Mouse (Mus musculus) hindbrain, embryonic 14.5 days (tissue): ENCODE results near the gene Dennd1a. TPM values are rescaled to one million over a fixed set of nuclear protein-coding genes. Genes with fewer than 3 reads are reported as not detected.
A peak's percentile ranks its signal among the peaks of the same experiment; 100 is the strongest.

Experiments used
- ATAC-seq: fragments of 200-750 bp; cut with Nextera tagmentation; 2 replicates; pipeline ENCODE4 v1.8.0; 2017; ENCODE audit warnings: moderate number of reproducible peaks, mild to moderate bottlenecking, moderate TSS enrichment, moderate library complexity; ENCODE audit not compliant: low FRiP score
- DNase-seq: peaks from one replicate; pipeline ENCODE4 v3.0.0-alpha.2; 2015; ENCODE audit warnings: low spot score
- H3K27ac ChIP-seq: fragments of 300-500 bp; sonication (generic); 2 replicates; pipeline ENCODE4 v1.5.1; 2014; ENCODE audit warnings: mild to moderate bottlenecking, moderate library complexity
- H3K27me3 ChIP-seq: fragments of 300-500 bp; sonication (generic); 2 replicates; pipeline ENCODE4 v1.6.1; 2014; ENCODE audit warnings: mild to moderate bottlenecking, low read length, mixed read lengths; ENCODE audit not compliant: control insufficient read depth, insufficient read depth
- H3K36me3 ChIP-seq: fragments of 300-500 bp; sonication (generic); replicated peaks from 2 replicates; pipeline ENCODE4 v1.6.1; 2014; ENCODE audit not compliant: control insufficient read depth, insufficient read depth
- H3K4me1 ChIP-seq: fragments of 300-500 bp; sonication (generic); replicated peaks from 2 replicates; pipeline ENCODE4 v1.6.1; 2014; ENCODE audit warnings: antibody characterized with exemption, low read length, mixed read lengths; ENCODE audit not compliant: control insufficient read depth, insufficient read depth
- H3K4me2 ChIP-seq: fragments of 300-500 bp; sonication (generic); replicated peaks from 2 replicates; pipeline ENCODE4 v1.6.1; 2014; ENCODE audit warnings: mild to moderate bottlenecking, moderate library complexity
- H3K4me3 ChIP-seq: fragments of 300-500 bp; sonication (generic); replicated peaks from 2 replicates; pipeline ENCODE4 v1.5.1; 2014; ENCODE audit warnings: mild to moderate bottlenecking, low read length
- H3K9ac ChIP-seq: fragments of 300-500 bp; sonication (generic); 2 replicates; pipeline ENCODE4 v1.6.1; 2014
- H3K9me3 ChIP-seq: fragments of 300-500 bp; sonication (generic); 2 replicates; pipeline ENCODE4 v1.6.1; 2016; ENCODE audit warnings: low read length; ENCODE audit not compliant: control insufficient read depth
- WGBS: fragments of 180-500 bp; shearing (Covaris S2); extraction: QIAGEN DNeasy Blood & Tissue Kit; methylation state at CpG from one replicate; pipeline ENCODE4 v1.1.7; 2014; 5-methylcytosine and 5-hydroxymethylcytosine counted together
- polyA plus RNA-seq: library from polyadenylated mRNA; unstranded; fragments of >200 nt; fragmentation: Nextera tagmentation; extraction: Ambion mirVana; gene quantifications from 2 replicates; pipeline ENCODE4 v1.2.1, GENCODE M21; 2014

Gene Dennd1a
- polyA plus RNA-seq, 1 experiment from 2014 or later: 16.7 TPM

- Histone ChIP-seq H3K36me3 (no peaks in the 10 kb centered on the region), H3K9ac (no peak overlapping the region), H3K27ac (no peak overlapping the region), H3K4me2 (no peak overlapping the region), H3K4me1 (no peaks in the 10 kb centered on the region), H3K9me3 (no peaks in the 10 kb centered on the region), H3K27me3 (no peaks in the 10 kb centered on the region), H3K4me3 (no peak overlapping the region)
- 90% methylated on average over 2 of the region's 2 CpGs for WGBS
- DNase-seq (no peak), ATAC-seq (no peak)
Observed at GRCm38 (mm10) chr2:38211426-38211825, 75.8 kb downstream of the Dennd1a start.

DNA sequence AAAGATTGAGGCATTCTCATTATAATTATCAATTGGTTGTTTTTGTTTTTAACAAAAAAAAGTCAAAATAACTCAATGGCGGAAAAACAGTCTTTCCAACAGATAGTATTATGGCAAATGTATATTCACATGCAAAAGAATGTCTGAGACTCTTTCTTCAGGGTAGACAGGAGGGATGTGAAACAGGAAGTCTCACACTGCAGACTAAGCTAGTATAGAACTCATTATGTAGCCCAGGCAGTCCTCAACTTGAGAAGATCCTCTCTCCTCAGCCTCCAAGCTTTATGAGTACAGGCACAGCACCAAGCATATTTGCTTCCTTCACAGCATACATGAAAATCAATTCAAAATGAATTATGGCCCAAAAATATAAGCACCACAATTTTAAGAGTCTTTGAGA is 79.4 kb downstream of the Dennd1a start:
- DNase-seq (no peak), ATAC-seq (no peak)
- Histone ChIP-seq H3K4me3 (no peak overlapping the region), H3K4me2 (no peak overlapping the region), H3K36me3 (no peaks in the 10 kb centered on the region), H3K9ac (no peak overlapping the region), H3K4me1 (no peaks in the 10 kb centered on the region), H3K9me3 (no peaks in the 10 kb centered on the region), H3K27me3 (no peaks in the 10 kb centered on the region), H3K27ac (no peak overlapping the region)
- 98% methylated on average over 1 of the region's 1 CpGs for WGBS

DNA sequence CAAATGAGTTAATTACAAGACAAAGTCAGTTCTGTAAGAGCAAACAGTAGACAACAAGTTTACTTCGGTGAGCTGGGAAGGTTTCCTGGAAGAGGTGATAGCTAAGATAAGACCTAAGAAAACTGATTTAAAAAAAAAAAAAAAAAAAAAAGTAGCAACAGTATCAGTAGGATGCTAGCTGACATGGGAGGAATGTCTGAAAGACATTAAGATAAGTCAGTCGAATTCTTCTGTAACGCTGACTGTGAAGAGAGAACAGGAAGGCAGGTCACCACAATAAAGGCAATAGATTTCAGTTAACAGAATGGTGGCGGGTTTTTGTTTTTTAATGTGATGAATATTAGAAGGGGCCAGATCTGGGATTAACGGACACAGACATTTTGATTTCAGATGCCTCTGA is 81.9 kb downstream of the Dennd1a start:
- WGBS: 77% methylated on average over 5 of the region's 5 CpGs
- no peak for DNase-seq

DNA sequence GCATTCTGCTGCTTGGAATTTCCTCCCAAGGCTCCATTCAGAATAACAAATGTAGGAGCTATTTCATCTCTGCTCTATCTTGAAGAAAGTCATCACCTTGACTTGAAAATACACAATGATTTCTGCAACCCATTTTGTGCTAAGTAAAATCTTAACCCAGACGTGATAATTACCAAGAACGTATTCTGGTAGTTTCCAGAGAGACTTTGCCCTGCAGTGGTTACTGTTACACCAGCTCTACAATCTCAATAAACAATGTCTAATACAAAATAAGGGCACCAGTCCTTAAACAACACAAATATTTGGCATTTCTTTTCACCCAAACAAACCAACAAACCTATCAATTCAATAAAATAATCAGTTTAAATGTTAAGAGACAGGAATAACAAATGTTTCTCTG is 82.5 kb downstream of the Dennd1a start:
- Histone ChIP-seq H3K4me3 (no peak overlapping the region), H3K27me3 (no peaks in the 10 kb centered on the region), H3K36me3 (no peaks in the 10 kb centered on the region), H3K9ac (no peak overlapping the region), H3K4me2 (no peak overlapping the region), H3K4me1 (no peaks in the 10 kb centered on the region), H3K9me3 (no peaks in the 10 kb centered on the region), H3K27ac (no peak overlapping the region)
- no peak for ATAC-seq
- WGBS: 77% methylated on average over 2 of the region's 2 CpGs
- no peak for DNase-seq

More for the DNA sequence above, 81.9 kb downstream of the Dennd1a start:
- Histone ChIP-seq H3K27ac (no peak overlapping the region), H3K4me1 (no peaks in the 10 kb centered on the region), H3K27me3 (no peaks in the 10 kb centered on the region), H3K4me2 (no peak overlapping the region), H3K4me3 (no peak overlapping the region), H3K36me3 (no peaks in the 10 kb centered on the region), H3K9me3 (no peaks in the 10 kb centered on the region), H3K9ac (no peak overlapping the region)
- ATAC-seq: no peak

DNA sequence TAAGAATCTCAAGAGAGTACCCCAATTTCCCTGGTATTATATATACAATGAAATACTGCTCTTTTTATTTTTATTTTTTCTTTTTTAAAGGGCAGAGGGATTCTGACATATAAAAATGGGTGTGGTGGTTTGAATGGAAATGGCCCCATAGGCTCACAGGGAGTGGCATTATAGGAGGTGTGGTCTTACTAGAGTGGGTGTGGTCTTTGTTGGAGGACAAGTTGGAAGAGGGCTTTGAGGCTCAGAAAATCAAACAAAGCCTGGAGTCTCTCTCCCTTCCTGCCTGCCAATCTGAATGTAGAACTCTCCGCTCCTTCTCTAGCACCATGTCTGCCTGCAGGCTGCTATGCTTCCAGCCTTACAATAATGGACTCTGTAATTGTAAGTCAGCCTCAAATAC is 89.1 kb downstream of the Dennd1a start:
- Histone ChIP-seq H3K4me1 (peaks cover 6% of the 10 kb centered on the region; the same call in 1 of the 2 replicates), H3K36me3 (no peaks in the 10 kb centered on the region), H3K9ac (no peak overlapping the region), H3K27ac (no peak overlapping the region), H3K9me3 (no peaks in the 10 kb centered on the region), H3K27me3 (no peaks in the 10 kb centered on the region), H3K4me2 (no peak overlapping the region), H3K4me3 (no peak overlapping the region)
- WGBS: 76% methylated on average over 1 of the region's 1 CpGs
- no peak for DNase-seq
- no peak for ATAC-seq

DNA sequence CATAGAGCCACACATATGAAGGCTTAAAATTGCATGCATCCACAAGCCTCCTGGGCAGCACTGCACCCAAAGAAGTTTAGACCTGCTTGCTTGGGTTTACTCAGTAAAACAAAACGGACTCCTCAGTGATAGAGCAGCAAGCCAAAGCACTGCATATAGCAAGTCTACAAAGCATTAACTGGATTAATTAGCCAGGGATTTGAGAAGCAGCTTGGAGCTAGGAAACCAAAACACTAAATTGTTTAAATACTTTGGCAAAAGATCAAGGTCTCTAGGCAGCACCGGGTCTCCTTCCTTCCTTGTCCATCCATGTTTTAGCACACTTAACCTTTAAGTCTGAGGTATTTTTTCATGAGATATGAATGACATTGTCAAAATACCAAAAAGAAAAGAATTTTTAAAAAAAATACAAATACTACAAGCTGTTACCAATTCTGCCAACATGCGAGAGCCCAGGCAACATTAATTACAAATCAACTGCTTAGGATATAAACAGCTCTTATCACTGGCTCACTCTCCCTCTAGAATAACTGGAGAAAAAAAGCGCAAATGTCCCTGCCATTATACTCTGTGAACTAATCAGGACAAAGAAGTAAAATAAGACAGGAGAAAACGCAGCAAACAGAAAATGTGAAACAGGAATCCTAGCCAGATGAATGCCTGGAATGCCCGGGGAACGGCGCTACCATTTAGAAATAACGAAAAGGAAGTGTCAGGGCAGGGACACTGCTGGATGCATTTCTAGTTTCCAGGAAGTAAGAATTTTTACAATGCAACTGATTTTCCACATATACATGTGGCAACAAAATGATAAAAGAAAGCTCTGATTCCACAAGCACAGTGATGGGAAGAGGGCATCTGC is 90.8 kb downstream of the Dennd1a start:
- peak overlapping the region; percentile 32; the same call in 1 of the 2 replicates for H3K27ac ChIP-seq
- no peak overlapping the region for H3K9ac ChIP-seq
- DNase-seq (peak; percentile 59), ATAC-seq (peak; percentile 27; the same call in 1 of the 2 replicates)
- 41% methylated on average over 9 of the region's 9 CpGs for WGBS
- no peaks in the 10 kb centered on the region for H3K27me3 ChIP-seq
- H3K4me1 ChIP-seq: peaks cover 6% of the 10 kb centered on the region; the same call in 1 of the 2 replicates
- no peaks in the 10 kb centered on the region for H3K36me3 ChIP-seq
- H3K4me2 ChIP-seq: peak overlapping the region; percentile 17; the same call in 1 of the 2 replicates
- no peak overlapping the region for H3K4me3 ChIP-seq
- H3K9me3 ChIP-seq: no peaks in the 10 kb centered on the region

- no peak for DNase-seq
- ATAC-seq: no peak
Observed at GRCm38 (mm10) chr2:38192007-38192406, 95.2 kb downstream of the Dennd1a start.

DNA sequence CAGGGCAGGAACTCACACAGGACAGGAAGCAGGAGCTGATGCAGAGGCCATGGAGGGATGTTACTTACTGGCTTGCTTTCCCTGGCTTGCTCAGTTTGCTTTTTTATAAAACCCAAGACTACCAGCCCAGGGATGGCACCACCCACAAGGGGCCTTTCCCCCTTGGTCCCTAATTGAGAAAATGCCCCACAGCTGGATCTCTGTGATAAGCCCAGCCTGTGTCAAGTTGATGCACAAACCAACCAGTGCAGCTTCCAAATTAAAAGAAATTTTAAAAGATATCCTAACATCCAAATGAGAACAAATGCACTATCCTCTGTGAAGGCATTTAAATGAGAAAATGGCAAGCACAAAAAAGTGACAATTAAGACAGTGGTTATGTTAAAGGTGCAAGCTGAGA is 95.6 kb downstream of the Dennd1a start:
- Histone ChIP-seq H3K4me2 (no peak overlapping the region), H3K9ac (no peak overlapping the region), H3K4me1 (peaks cover under 1% of the 10 kb centered on the region; the same call in 1 of the 2 replicates), H3K4me3 (no peak overlapping the region), H3K36me3 (no peaks in the 10 kb centered on the region), H3K9me3 (no peaks in the 10 kb centered on the region), H3K27ac (no peak overlapping the region), H3K27me3 (no peaks in the 10 kb centered on the region)
- no peak for DNase-seq
- no peak for ATAC-seq

More at GRCm38 (mm10) chr2:38192007-38192406, 95.2 kb downstream of the Dennd1a start:
- Histone ChIP-seq H3K9me3 (no peaks in the 10 kb centered on the region), H3K9ac (no peak overlapping the region), H3K4me3 (no peak overlapping the region), H3K4me2 (no peak overlapping the region), H3K4me1 (peaks cover 5% of the 10 kb centered on the region; the same call in 1 of the 2 replicates), H3K27ac (no peak overlapping the region), H3K36me3 (no peaks in the 10 kb centered on the region), H3K27me3 (no peaks in the 10 kb centered on the region)
- WGBS: 95% methylated on average over 1 of the region's 1 CpGs

- ATAC-seq: no peak
- no peaks in the 10 kb centered on the region for H3K9me3 ChIP-seq
- no peak for DNase-seq
- no peaks in the 10 kb centered on the region for H3K36me3 ChIP-seq
- H3K4me2 ChIP-seq: no peak overlapping the region
- no peak overlapping the region for H3K4me3 ChIP-seq
- WGBS: 77% methylated on average over 2 of the region's 2 CpGs
- H3K27me3 ChIP-seq: no peaks in the 10 kb centered on the region
- no peak overlapping the region for H3K27ac ChIP-seq
- no peak overlapping the region for H3K9ac ChIP-seq
- no peaks in the 10 kb centered on the region for H3K4me1 ChIP-seq
Observed at GRCm38 (mm10) chr2:38186438-38186837, 100.8 kb downstream of the Dennd1a start.
